Comparison of ENCODE assay signal across 9 mouse cellular contexts in genomic region chr9:14839527-14839926, GRCm38 (mm10). TPM values are rescaled to one million over a fixed set of nuclear protein-coding genes. Genes with fewer than 3 reads are reported as not detected.
DNase-seq lines count a peak whose midpoint lies in the region; ATAC-seq and TF ChIP-seq lines count a peak whose summit lies in the region.
"Had no signal": no experiment of that assay in that cellular context is flagged by ENCODE, and none has a peak within 500 bp of the region (broad histone marks: within the 10 kb centered on the region; RNA-seq: fewer than 3 reads in every experiment).

No protein-coding gene starts in this region.

- intact Hi-C loops in left cerebral cortex, postnatal 14 days (cut with DNase I): no loop called here

- no peak overlapping the region for H3K4me3 ChIP-seq in embryonic facial prominence, embryonic 15.5 days (replicated peaks)
- H3K4me3 ChIP-seq in thymus, adult 2 months (ENCODE audit: control insufficient read depth, insufficient read depth, low read length): no peak overlapping the region
- H3K4me3 ChIP-seq: liver, embryonic 13.5 days had no signal

- DNase-seq in cerebellum, postnatal 10 days: peak; percentile 69 to 76
- no peak for DNase-seq in cerebellum, adult 18-20 months
- DNase-seq in left cerebral cortex, postnatal 14 days (ENCODE audit: low spot score in 2 of 2): peak; percentile 22 to 29
- no peak for DNase-seq in left cerebral cortex, adult 8-10 months (ENCODE audit: low spot score in 2 of 2)
- peak; percentile 13 to 57 for DNase-seq in lung, postnatal 4 days
- no peak for DNase-seq in thymus, adult 2 months
- DNase-seq: liver, embryonic 13.5 days had no signal

- H3K4me1 ChIP-seq in embryonic facial prominence, embryonic 15.5 days: peaks cover 6% of the 10 kb centered on the region; the same call in 1 of the 2 replicates
- H3K4me1 ChIP-seq in thymus, adult 2 months (replicated peaks; ENCODE audit: control insufficient read depth, insufficient read depth, low read length): no peaks in the 10 kb centered on the region
- H3K4me1 ChIP-seq: liver, embryonic 13.5 days had no signal

- peaks cover 19% of the 10 kb centered on the region for H3K36me3 ChIP-seq in embryonic facial prominence, embryonic 15.5 days
- H3K36me3 ChIP-seq in thymus, adult 2 months (ENCODE audit: control insufficient read depth, insufficient read depth, low read length): peaks cover under 1% of the 10 kb centered on the region; the same call in 1 of the 2 replicates

- TF ChIP-seq POLR2A in thymus, adult 2 months (IDR thresholded peaks at IDR 0.05; ENCODE audit: control insufficient read depth, extremely low read depth, insufficient read depth, low read length, poor library complexity): no peak

- no peaks in the 10 kb centered on the region for H3K27me3 ChIP-seq in embryonic facial prominence, embryonic 15.5 days
- H3K27me3 ChIP-seq in thymus, adult 2 months (ENCODE audit: control insufficient read depth, insufficient read depth, low read length): no peaks in the 10 kb centered on the region
- H3K27me3 ChIP-seq: liver, embryonic 13.5 days had no signal

- H3K9ac ChIP-seq in embryonic facial prominence, embryonic 15.5 days: no peak overlapping the region
- H3K9ac ChIP-seq: liver, embryonic 13.5 days had no signal

- WGBS in embryonic facial prominence, embryonic 15.5 days: 55% methylated on average over 7 of the region's 7 CpGs
- 88% methylated on average over 7 of the region's 7 CpGs for WGBS in thymus, adult 2 months

- no peak overlapping the region for H3K4me2 ChIP-seq in embryonic facial prominence, embryonic 15.5 days (replicated peaks)
- H3K4me2 ChIP-seq: liver, embryonic 13.5 days had no signal

- no peak overlapping the region for H3K27ac ChIP-seq in embryonic facial prominence, embryonic 15.5 days (replicated peaks)
- no peak overlapping the region for H3K27ac ChIP-seq in thymus, adult 2 months (ENCODE audit: control insufficient read depth, insufficient read depth, low read length)
- H3K27ac ChIP-seq: liver, embryonic 13.5 days had no signal

- no peaks in the 10 kb centered on the region for H3K9me3 ChIP-seq in embryonic facial prominence, embryonic 15.5 days (replicated peaks)
- H3K9me3 ChIP-seq: liver, embryonic 13.5 days had no signal

- 0 out of 2 replicates have a peak, but pooled peaks have one; percentile 45 for ATAC-seq in embryonic facial prominence, embryonic 15.5 days (ENCODE audit: insufficient number of reproducible peaks, low FRiP score, low TSS enrichment, low read depth)
- ATAC-seq in granulocyte monocyte progenitor cell, adult 5-6 weeks (replicated peaks; ENCODE audit: poor library complexity, severe bottlenecking): no peak

- no peak for TF ChIP-seq CTCF in thymus, adult 2 months (IDR thresholded peaks at IDR 0.05; ENCODE audit: borderline replicate concordance, control insufficient read depth, extremely low read depth, insufficient read depth, low read length, poor library complexity)

RNA-seq across cellular contexts. Expression of gene Gpr83, which starts 20.5 kb away (rescaled TPM):
- total RNA-seq in left cerebral cortex, postnatal 14 days (2021): 10 to 100 TPM; 11.7 to 14.0 TPM
- 10 to 100 TPM; 29.1 to 36.2 (median 31.5) TPM for total RNA-seq in left cerebral cortex, adult 8-10 months (2022)
- 1.4 and 3.5 TPM in 2 replicates for polyA plus RNA-seq in embryonic facial prominence, embryonic 15.5 days (2015; fragmentation: Nextera tagmentation; extraction: Ambion mirVana)
- total RNA-seq in granulocyte monocyte progenitor cell, adult 5-6 weeks (2014; fragmentation: Nextera tagmentation): not detected in 2 replicates
- total RNA-seq in granulocyte monocyte progenitor cell, adult 5-6 weeks (2017): 0.05 TPM in 1 of 2 replicates, not detected in the other
- 10.0 and 10.9 TPM in 2 replicates for polyA plus RNA-seq in thymus, adult 2 months (2012; rRNA removed)

RNA-seq across cellular contexts. Expression of gene Ankrd49, which starts 54.9 kb away (rescaled TPM):
- total RNA-seq in left cerebral cortex, postnatal 14 days (2021): 10 to 100 TPM; 15.6 to 17.8 TPM
- total RNA-seq in left cerebral cortex, adult 8-10 months (2022): 10 to 100 TPM; 13.2 to 15.8 (median 13.7) TPM
- 40.6 and 42.8 TPM in 2 replicates for polyA plus RNA-seq in embryonic facial prominence, embryonic 15.5 days (2015; fragmentation: Nextera tagmentation; extraction: Ambion mirVana)
- 36.8 and 49.4 TPM in 2 replicates for total RNA-seq in granulocyte monocyte progenitor cell, adult 5-6 weeks (2014; fragmentation: Nextera tagmentation)
- 57.3 and 65.7 TPM in 2 replicates for total RNA-seq in granulocyte monocyte progenitor cell, adult 5-6 weeks (2017)
- polyA plus RNA-seq in thymus, adult 2 months (2012; rRNA removed): 10.2 and 10.9 TPM in 2 replicates

RNA-seq across cellular contexts. Expression of gene Mre11a, which starts 55.1 kb away (rescaled TPM):
- total RNA-seq in left cerebral cortex, postnatal 14 days (2021): 10 to 100 TPM; 10.9 to 11.7 TPM
- total RNA-seq in left cerebral cortex, adult 8-10 months (2022): 10 to 100 TPM; 14.6 to 19.7 (median 16.2) TPM
- 21.5 and 22.4 TPM in 2 replicates for polyA plus RNA-seq in embryonic facial prominence, embryonic 15.5 days (2015; fragmentation: Nextera tagmentation; extraction: Ambion mirVana)
- 54.7 and 68.9 TPM in 2 replicates for total RNA-seq in granulocyte monocyte progenitor cell, adult 5-6 weeks (2014; fragmentation: Nextera tagmentation)
- 50.1 and 58.6 TPM in 2 replicates for total RNA-seq in granulocyte monocyte progenitor cell, adult 5-6 weeks (2017)
- polyA plus RNA-seq in thymus, adult 2 months (2012; rRNA removed): 8.9 and 9.6 TPM in 2 replicates

Comparison
In these comparisons a context has a peak if more than half of its experiments do, and no peak if none do; other contexts are left out.
1. DNase-seq: peak in cerebellum, postnatal 10 days (2 of 2), left cerebral cortex, postnatal 14 days (2 of 2) and lung, postnatal 4 days (2 of 2); none in cerebellum, adult 18-20 months (0 of 2), left cerebral cortex, adult 8-10 months (0 of 2) and thymus, adult 2 months (single experiment).
2. RNA of gene Gpr83, which starts 20.5 kb away (total RNA-seq): 29.1 to 36.2 TPM in left cerebral cortex, adult 8-10 months and 11.7 to 14.0 TPM in left cerebral cortex, postnatal 14 days; 0.05 TPM in granulocyte monocyte progenitor cell, adult 5-6 weeks; every median in the first group is over 10 times any median in the second.